Mouse (Mus musculus) spleen, postnatal 4 days (tissue): ENCODE data around the gene Cacnb2.

Experiments
- DNase-seq, 2 experiments: peaks; one replicate each; pipeline ENCODE4 v3.0.0; 2022; ENCODE audit warnings: low spot score in 2 of 2

Cacnb2 gene

GRCm38 (mm10) chr2:14984029-14984428 is 381.1 kb downstream of the Cacnb2 start:
- DNase-seq = no peak

GRCm38 (mm10) chr2:14988451-14988850 is 385.6 kb downstream of the Cacnb2 start:
- no peak for DNase-seq

GRCm38 (mm10) chr2:14989350-14989749 is 386.5 kb downstream of the Cacnb2 start:
- DNase-seq = no peak

- DNase-seq = no peak
Observed at GRCm38 (mm10) chr2:14992531-14992930, 389.6 kb downstream of the Cacnb2 start.

- no peak for DNase-seq
Observed at GRCm38 (mm10) chr2:14996036-14996435, 393.1 kb downstream of the Cacnb2 start.

GRCm38 (mm10) chr2:14997836-14998235 is 394.9 kb downstream of the Cacnb2 start:
- no peak for DNase-seq

GRCm38 (mm10) chr2:15007531-15007930 is 404.6 kb downstream of the Cacnb2 start:
- no peak for DNase-seq

GRCm38 (mm10) chr2:15008072-15008471 is 405.2 kb downstream of the Cacnb2 start:
- DNase-seq = no peak

- DNase-seq = no peak
Observed at GRCm38 (mm10) chr2:15026817-15027216, 423.9 kb downstream of the Cacnb2 start.

- no peak for DNase-seq
Observed at GRCm38 (mm10) chr2:15027816-15028215, 424.9 kb downstream of the Cacnb2 start.
